Mouse (Mus musculus) CD4-positive, CD25-positive, alpha-beta regulatory T cell, adult 4 months (primary cell): ENCODE measurements at regions not wholly inside any gene's neighbourhood (a gene's known extent, or its start where the extent isn't known, plus 50 kb on each side); places are given as distances from the start of the nearest gene placed in this dataset.

Experiments used
- ATAC-seq: one replicate; pipeline ENCODE4 v1.8.0; 2017

GRCm38 (mm10) chr3:9959716-9960661 is 127.9 kb upstream of the Gm9833 start:
- ATAC-seq = no peak

- no peak for ATAC-seq
Observed at GRCm38 (mm10) chr3:9960696-9961095, 127.2 kb upstream of the Gm9833 start.
